Comparison of ENCODE assay signal across 25 mouse cellular contexts in the genomic region with DNA sequence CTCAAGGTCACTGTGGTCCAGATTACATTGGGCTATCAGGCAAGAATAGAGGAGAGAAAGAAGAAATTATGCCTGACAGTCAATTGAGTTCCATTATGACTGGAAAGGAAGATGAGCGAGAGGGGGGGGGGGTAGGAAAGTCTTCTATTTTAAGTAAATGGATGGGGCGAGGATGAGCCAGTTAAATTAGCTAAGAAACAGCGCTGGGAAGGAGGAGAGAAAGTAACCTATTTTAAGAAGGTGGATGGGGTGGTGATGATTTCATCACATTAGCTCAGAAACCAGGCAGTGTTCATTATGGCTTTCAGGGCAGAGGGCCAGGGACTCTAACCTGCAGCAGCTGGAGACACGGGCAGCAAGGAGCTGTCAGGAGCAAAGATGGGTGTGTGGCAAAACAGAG. TPM values are rescaled to one million over a fixed set of nuclear protein-coding genes. Genes with fewer than 3 reads are reported as not detected.
A peak's percentile ranks its signal among the peaks of the same experiment; 100 is the strongest.
DNase-seq lines count a peak whose midpoint lies in the region; TF ChIP-seq lines count a peak whose summit lies in the region.
"Had no signal": no experiment of that assay in that cellular context is flagged by ENCODE, and none has a peak within 500 bp of the region (broad histone marks: within the 10 kb centered on the region; RNA-seq: fewer than 3 reads in every experiment).

No protein-coding gene starts in this region.

- peaks cover 14 to 38% of the 10 kb centered on the region in 2 experiments for H3K4me1 ChIP-seq in CH12.LX (ENCODE audit: control insufficient read depth in 1 of 2, insufficient read depth in 2 of 2)
- peaks cover 7% of the 10 kb centered on the region for H3K4me1 ChIP-seq in cortical plate, adult 2 months (ENCODE audit: control insufficient read depth, insufficient read depth, low read length)
- H3K4me1 ChIP-seq: embryonic facial prominence, embryonic 12.5 days; limb, embryonic 15.5 days; lung, embryonic 15.5 days had no signal

- H3K27me3 ChIP-seq in CH12.LX (replicated peaks) (no peaks in the 10 kb centered on the region), myocyte (ENCODE audit: control insufficient read depth, insufficient read depth, insufficient read length) (no peaks in the 10 kb centered on the region)
- H3K27me3 ChIP-seq: embryonic facial prominence, embryonic 12.5 days; heart, embryonic 15.5 days; limb, embryonic 15.5 days; liver, embryonic 15.5 days; lung, embryonic 15.5 days; midbrain, embryonic 13.5 days; neural tube, embryonic 13.5 days had no signal

- no peak for TF ChIP-seq RAD21 in CH12.LX (IDR thresholded peaks at IDR 0.05; ENCODE audit: low read depth, low read length)

- no peak overlapping the region for H3K9ac ChIP-seq in CH12.LX (ENCODE audit: insufficient read depth, low read depth)
- H3K9ac ChIP-seq: embryonic facial prominence, embryonic 12.5 days; heart, embryonic 15.5 days; limb, embryonic 15.5 days; liver, embryonic 15.5 days; lung, embryonic 15.5 days; midbrain, embryonic 13.5 days; neural tube, embryonic 13.5 days had no signal

- peaks cover 23% of the 10 kb centered on the region for H3K9me3 ChIP-seq in CH12.LX (replicated peaks; ENCODE audit: low read length)
- H3K9me3 ChIP-seq: embryonic facial prominence, embryonic 12.5 days; heart, embryonic 15.5 days; limb, embryonic 15.5 days; lung, embryonic 15.5 days; midbrain, embryonic 13.5 days; neural tube, embryonic 13.5 days had no signal

- dilution Hi-C loops in CH12.LX (cut with MboI; ENCODE audit: extremely low pct_ligation_motif_present, extremely low pct_unique_long_range_greater_than_20kb, low sequenced_read_pairs), result no loop called here

- in situ Hi-C loops in CH12.LX (cut with MboI; ENCODE audit: low pct_ligation_motif_present, low pct_unique_long_range_greater_than_20kb, low sequenced_read_pairs), result no loop called here

- no peaks in the 10 kb centered on the region for H3K36me3 ChIP-seq in CH12.LX (replicated peaks in 1 of 2; ENCODE audit: control insufficient read depth in 1 of 2, insufficient read depth in 1 of 2, low read length in 1 of 2)
- no peaks in the 10 kb centered on the region for H3K36me3 ChIP-seq in myocyte (ENCODE audit: control insufficient read depth, insufficient read depth)
- H3K36me3 ChIP-seq: embryonic facial prominence, embryonic 12.5 days; G1E; heart, embryonic 15.5 days; limb, embryonic 15.5 days; liver, embryonic 15.5 days; lung, embryonic 15.5 days; midbrain, embryonic 13.5 days; neural tube, embryonic 13.5 days had no signal

- peak; percentile 82 for TF ChIP-seq EP300 in CH12.LX (IDR thresholded peaks at IDR 0.05; ENCODE audit: low read length)

- TF ChIP-seq POLR2A in CH12.LX (IDR thresholded peaks at IDR 0.05; ENCODE audit: low read depth, low read length) (no peak), myocyte (IDR thresholded peaks at IDR 0.05; ENCODE audit: insufficient read length, low read depth) (no peak)
- TF ChIP-seq POLR2A in cortical plate, adult 2 months (IDR thresholded peaks at IDR 0.05; ENCODE audit: extremely low read depth, insufficient read depth, low read length), result no peak

- H3K4me2 ChIP-seq in CH12.LX (ENCODE audit: insufficient read depth, low read depth, poor library complexity, severe bottlenecking) (no peak overlapping the region; the same call in 1 of the 2 replicates), myocyte (ENCODE audit: low read depth) (no peak overlapping the region)
- H3K4me2 ChIP-seq: embryonic facial prominence, embryonic 12.5 days; heart, embryonic 15.5 days; limb, embryonic 15.5 days; liver, embryonic 15.5 days; lung, embryonic 15.5 days; midbrain, embryonic 13.5 days; neural tube, embryonic 13.5 days had no signal

- H3K27ac ChIP-seq in CH12.LX (ENCODE audit: insufficient read depth, low read depth), result no peak overlapping the region
- H3K27ac ChIP-seq in cortical plate, adult 2 months (ENCODE audit: insufficient read depth, low read length), result peak overlapping the region; percentile 90
- H3K27ac ChIP-seq: embryonic facial prominence, embryonic 12.5 days; heart, embryonic 15.5 days; hindbrain, postnatal 0 days; layer of hippocampus, adult 2 months; limb, embryonic 15.5 days; liver, embryonic 15.5 days; lung, embryonic 15.5 days; midbrain, embryonic 13.5 days; neural tube, embryonic 13.5 days had no signal

- peak; percentile 43 to 69 for DNase-seq in frontal cortex, postnatal 36 days (ENCODE audit: low spot score in 2 of 2)
- no peak for DNase-seq in frontal cortex, postnatal 14 days (ENCODE audit: low spot score in 2 of 2)
- peak; percentile 45 for DNase-seq in CH12.LX (ENCODE audit: extremely low read depth)
- DNase-seq in heart, postnatal 4 days, result no peak
- no peak for DNase-seq in heart, adult 11 months
- no peak for DNase-seq in layer of hippocampus, postnatal 10 days (ENCODE audit: low spot score in 2 of 2)
- DNase-seq: adrenal gland, adult 8-10 months; cerebellum, adult 18-20 months; cerebellum, postnatal 14 days; gastrocnemius, postnatal 36 days; kidney, postnatal 25 days; lung, postnatal 36 days; thymus, postnatal 25 days had no signal

- no peaks in the 10 kb centered on the region for H3K79me2 ChIP-seq in CH12.LX (replicated peaks; ENCODE audit: control insufficient read depth, extremely low read depth, insufficient read depth, poor library complexity, severe bottlenecking)
- H3K79me2 ChIP-seq in myocyte (ENCODE audit: control insufficient read depth, insufficient read depth), result no peaks in the 10 kb centered on the region

- no peak overlapping the region for H3ac ChIP-seq in myocyte (ENCODE audit: control insufficient read depth, insufficient read length)

- no peak for TF ChIP-seq CTCF in CH12.LX (conservative IDR thresholded peaks at IDR 0.05 in 1 of 2, IDR thresholded peaks at IDR 0.05 in 1 of 2; ENCODE audit: low read depth in 2 of 2, low read length in 2 of 2)
- TF ChIP-seq CTCF in cortical plate, adult 2 months (IDR thresholded peaks at IDR 0.05; ENCODE audit: extremely low read depth, insufficient read depth, low read length), result no peak

- H3K4me3 ChIP-seq in CH12.LX (replicated peaks in 1 of 3; ENCODE audit: low read depth in 2 of 3, low read length in 2 of 3, poor library complexity in 1 of 3) (no peak overlapping the region), myocyte (no peak overlapping the region)
- H3K4me3 ChIP-seq in cortical plate, adult 2 months (ENCODE audit: insufficient read depth, low read length), result no peak overlapping the region
- H3K4me3 ChIP-seq: embryonic facial prominence, embryonic 12.5 days; heart, embryonic 15.5 days; layer of hippocampus, adult 2 months; limb, embryonic 15.5 days; liver, embryonic 15.5 days; lung, embryonic 15.5 days; midbrain, embryonic 13.5 days; neural tube, embryonic 13.5 days had no signal

TF ChIP-seq in CH12.LX, 34 proteins besides CTCF, POLR2A, EP300 and RAD21 (continues in another document):
- TF ChIP-seq USF1 (IDR thresholded peaks at IDR 0.05; ENCODE audit: low read depth, low read length) (no peak), CHD2 (IDR thresholded peaks at IDR 0.05; ENCODE audit: low read length) (no peak), JUN (IDR thresholded peaks at IDR 0.05; ENCODE audit: insufficient read depth, low read depth, low read length) (peak; percentile 35; the same call in 1 of the 2 replicates), SMC3 (IDR thresholded peaks at IDR 0.05; ENCODE audit: low read depth, low read length) (no peak), RCOR1 (conservative IDR thresholded peaks at IDR 0.05; ENCODE audit: low read depth, low read length) (peak; percentile 60; the same call in 1 of the 2 replicates), IRF4 (IDR thresholded peaks at IDR 0.05; ENCODE audit: low read depth, low read length) (peak; percentile 85), HCFC1 (IDR thresholded peaks at IDR 0.05; ENCODE audit: low read depth, low read length) (no peak), BHLHE40 (IDR thresholded peaks at IDR 0.05; ENCODE audit: low read depth, low read length) (0 out of 2 replicates have a peak, but pooled peaks have one; percentile 38), MXI1 (IDR thresholded peaks at IDR 0.05; ENCODE audit: low read depth, low read length) (no peak)

TF ChIP-seq in myocyte, 11 proteins besides CTCF, POLR2A, EP300 and RAD21:
- TF ChIP-seq CEBPB (IDR thresholded peaks at IDR 0.05; ENCODE audit: insufficient read depth, poor library complexity, severe bottlenecking) (peak; percentile 31; the same call in 1 of the 2 replicates), USF1 (IDR thresholded peaks at IDR 0.05; ENCODE audit: low read depth) (no peak), MYOG (IDR thresholded peaks at IDR 0.05; ENCODE audit: control insufficient read depth in 1 of 3, insufficient read depth in 1 of 3, insufficient read length in 2 of 3, low read depth in 2 of 3) (peak in 1 of 3 experiments; percentile 10)

RNA-seq across cellular contexts. Expression of a gene that starts 36.0 kb away (rescaled TPM):
- total RNA-seq in CH12.LX (2012; rRNA removed) (97.9 and 99.1 TPM in 2 replicates), CH12.LX (2014; rRNA removed) (215 and 227 TPM in 2 replicates)
- polyA plus RNA-seq in CH12.LX (2012; ENCODE audit: insufficient read length, low read depth) (84.7 and 97.4 TPM in 2 replicates), myocyte (2012; fragmentation: generic; extraction: Trizol) (51.0 TPM)
- polyA plus RNA-seq in cortical plate, adult 2 months (2012; rRNA removed), result 137 and 140 TPM in 2 replicates
- total RNA-seq in heart, postnatal 4 days (2021), result 10 to 100 TPM; 44.3 to 47.1 TPM
- 100 to 1,000 TPM; 138 to 151 TPM for total RNA-seq in layer of hippocampus, postnatal 10 days (2021)

RNA-seq across cellular contexts. Expression of a gene that starts 37.2 kb away (rescaled TPM):
- total RNA-seq in CH12.LX (2012; rRNA removed), result 18.2 and 23.1 TPM in 2 replicates
- 15.5 and 18.6 TPM in 2 replicates for total RNA-seq in CH12.LX (2014; rRNA removed)
- polyA plus RNA-seq in CH12.LX (2012; ENCODE audit: insufficient read length, low read depth), result 55.8 and 64.4 TPM in 2 replicates
- polyA plus RNA-seq in cortical plate, adult 2 months (2012; rRNA removed), result 24.4 and 25.1 TPM in 2 replicates
- 2.2 TPM for polyA plus RNA-seq in myocyte (2012; fragmentation: generic; extraction: Trizol)
- 10 to 100 TPM; 20.3 to 28.3 TPM for total RNA-seq in heart, postnatal 4 days (2021)
- total RNA-seq in layer of hippocampus, postnatal 10 days (2021), result 10 to 100 TPM; 21.2 to 24.5 TPM

RNA-seq across cellular contexts. Expression of a gene that starts 42.7 kb away (rescaled TPM):
- total RNA-seq in CH12.LX (2012; rRNA removed) (1,034 and 1,097 TPM in 2 replicates), CH12.LX (2014; rRNA removed) (1,162 and 1,228 TPM in 2 replicates)
- polyA plus RNA-seq in CH12.LX (2012; ENCODE audit: insufficient read length, low read depth) (854 and 997 TPM in 2 replicates), myocyte (2012; fragmentation: generic; extraction: Trizol) (860 TPM)
- 532 and 541 TPM in 2 replicates for polyA plus RNA-seq in cortical plate, adult 2 months (2012; rRNA removed)
- total RNA-seq in heart, postnatal 4 days (2021), result 100 to 1,000 TPM; 364 to 393 TPM
- total RNA-seq in layer of hippocampus, postnatal 10 days (2021), result 100 to 1,000 TPM; 341 to 384 TPM

Comparison
In these comparisons a context has a peak if more than half of its experiments do, and no peak if none do; other contexts are left out.
1. DNase-seq: peak in frontal cortex, postnatal 36 days (2 of 2) and CH12.LX (single experiment); none in frontal cortex, postnatal 14 days (0 of 2), heart, postnatal 4 days (single experiment), heart, adult 11 months (single experiment) and layer of hippocampus, postnatal 10 days (0 of 2).